Mouse (Mus musculus) CD4-positive helper T cell, adult 2 months (primary cell): ENCODE measurements at regions not wholly inside any gene's neighbourhood (a gene's known extent, or its start where the extent isn't known, plus 50 kb on each side); places are given as distances from the start of the nearest gene placed in this dataset.

ENCODE experiments used
- DNase-seq: peaks from one replicate; pipeline ENCODE4 v3.0.0-alpha.2; 2012; ENCODE audit warnings: low read depth, missing footprints, low spot score

GRCm38 (mm10) chr16:21274012-21274528 is 69.5 kb downstream of the Ephb3 start:
- DNase-seq: no peak

GRCm38 (mm10) chr16:21277789-21278342 is 73.3 kb downstream of the Ephb3 start:
- no peak for DNase-seq

GRCm38 (mm10) chr16:21278387-21278786 is 73.8 kb downstream of the Ephb3 start:
- no peak for DNase-seq

GRCm38 (mm10) chr16:21280200-21280627 is 75.7 kb downstream of the Ephb3 start:
- DNase-seq: no peak

GRCm38 (mm10) chr16:21281958-21282730 is 77.6 kb downstream of the Ephb3 start:
- no peak for DNase-seq

GRCm38 (mm10) chr16:21286099-21286498 is 81.5 kb downstream of the Ephb3 start:
- DNase-seq: no peak

- DNase-seq: no peak
These were observed 85.0 kb downstream of the Ephb3 start for GRCm38 (mm10) chr16:21289528-21289927.

GRCm38 (mm10) chr16:21293010-21293409 is 88.5 kb downstream of the Ephb3 start:
- no peak for DNase-seq

- DNase-seq: no peak
These were observed 89.0 kb downstream of the Ephb3 start for GRCm38 (mm10) chr16:21293569-21293968.

- DNase-seq: no peak
These were observed 90.3 kb downstream of the Ephb3 start for GRCm38 (mm10) chr16:21294677-21295411.

GRCm38 (mm10) chr16:21295956-21296733 is 91.6 kb downstream of the Ephb3 start:
- no peak for DNase-seq

- DNase-seq: no peak
These were observed 92.2 kb downstream of the Ephb3 start for GRCm38 (mm10) chr16:21296786-21297185.

- no peak for DNase-seq
These were observed 94.3 kb downstream of the Ephb3 start for GRCm38 (mm10) chr16:21298866-21299265.

- DNase-seq: no peak
These were observed 101.3 kb downstream of the Ephb3 start for GRCm38 (mm10) chr16:21305859-21306258.

- DNase-seq: no peak
These were observed 104.0 kb downstream of the Ephb3 start for GRCm38 (mm10) chr16:21308513-21308912.

- DNase-seq: peak; percentile 56
These were observed 106.4 kb downstream of the Ephb3 start for GRCm38 (mm10) chr16:21310636-21311615.

GRCm38 (mm10) chr16:21311781-21312180 is 107.2 kb downstream of the Ephb3 start:
- no peak for DNase-seq

GRCm38 (mm10) chr16:21315751-21316151 is 107.2 kb upstream of the Vps8 start:
- DNase-seq: no peak

GRCm38 (mm10) chr16:21318009-21318639 is 104.8 kb upstream of the Vps8 start:
- no peak for DNase-seq
